Mouse (Mus musculus) cerebellum, adult 8-10 months (tissue): ENCODE data around the gene Aqp5.

Source experiments
- DNase-seq: peaks from one replicate; pipeline ENCODE4 v3.0.0; 2022

The Aqp5 gene

DNA sequence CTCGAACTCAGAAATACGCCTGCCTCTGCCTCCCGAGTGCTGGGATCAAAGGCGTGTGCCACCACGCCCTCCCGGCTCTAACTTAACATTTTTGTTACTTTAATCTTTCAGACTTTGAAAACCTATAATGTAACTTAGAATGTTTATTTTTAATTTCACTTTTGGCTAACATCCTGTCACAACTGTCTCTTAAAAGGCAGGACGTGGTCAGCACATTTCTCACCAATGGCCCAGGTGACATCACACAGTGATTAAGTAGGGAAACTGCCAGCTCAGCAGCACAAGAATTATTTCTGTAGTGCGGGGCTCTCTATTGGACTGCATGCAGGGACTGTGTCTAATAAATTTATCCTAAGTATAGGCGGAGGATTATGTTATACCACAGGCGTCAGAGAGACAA, 53.2 kb downstream of the Aqp5 start:
- DNase-seq: no peak
